Mouse (Mus musculus): ENCODE results near the gene Zfp280d. TPM values are rescaled to one million over a fixed set of nuclear protein-coding genes. Genes with fewer than 3 reads are reported as not detected.

Gene Zfp280d
- 34.0 and 34.5 TPM in 2 replicates for polyA plus RNA-seq (2015; fragmentation: Nextera tagmentation; extraction: Ambion mirVana)

DNA sequence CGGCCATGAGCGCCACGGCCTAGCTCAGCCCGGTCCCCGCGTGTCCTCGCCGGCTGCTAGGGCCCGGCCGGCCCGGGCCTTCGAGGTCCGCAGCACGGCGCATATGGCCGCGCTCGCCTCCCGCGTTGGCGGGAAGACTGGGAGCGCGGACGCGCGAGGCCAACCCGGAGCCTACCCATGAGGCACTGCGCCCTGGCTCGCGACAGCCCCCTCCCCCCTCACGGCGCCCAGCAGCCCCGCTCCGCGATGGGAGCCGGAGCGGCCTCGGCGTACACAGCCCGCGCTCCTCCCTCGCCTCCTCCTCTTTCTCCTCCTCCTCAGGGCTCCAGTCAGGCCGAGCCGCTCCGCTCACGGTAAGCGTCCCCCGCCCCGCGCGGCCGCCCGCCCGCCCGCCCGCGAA is at the start of gene Zfp280d:
Zfp280d (plus strand) TSS at position 184 of the 400 bp plus-strand sequence.
- H3K9me3 ChIP-seq (replicated peaks), result no peaks in the 10 kb centered on the region
- H3K9ac ChIP-seq (replicated peaks), result peak within 1 kb of the TSS; percentile 89
- no peaks in the 10 kb centered on the region for H3K36me3 ChIP-seq
- peak within 1 kb of the TSS; percentile 99 for H3K27ac ChIP-seq (replicated peaks)
- 1% methylated on average over 33 of the region's 57 CpGs for WGBS
- peaks cover 15% of the 10 kb centered on the region for H3K4me1 ChIP-seq
- H3K4me2 ChIP-seq, result peak within 1 kb of the TSS; percentile 79
- H3K27me3 ChIP-seq (replicated peaks), result no peaks in the 10 kb centered on the region
- peak; percentile 99 for ATAC-seq (ENCODE audit: low FRiP score)
- H3K4me3 ChIP-seq (replicated peaks), result peak within 1 kb of the TSS; percentile 58

DNA sequence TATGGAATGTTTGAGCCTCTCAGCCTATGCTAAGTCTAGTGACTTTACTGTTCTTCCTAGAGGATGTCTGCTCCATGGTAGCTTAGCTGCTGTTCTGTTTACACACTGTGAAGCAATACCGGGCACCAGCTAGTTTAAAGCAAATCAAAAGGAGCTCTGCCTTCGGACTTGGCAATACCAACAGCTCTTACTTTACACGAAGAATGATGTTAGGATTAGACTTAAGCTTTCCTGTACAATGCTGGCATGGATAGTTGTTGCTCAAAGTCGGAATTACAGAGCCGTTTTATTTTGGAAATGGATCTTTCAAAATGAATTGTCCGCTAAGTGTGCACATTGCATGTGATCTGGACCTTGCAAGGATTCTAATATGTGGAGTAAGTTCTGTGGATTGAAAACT is 48.1 kb upstream of the Zfp280d start:
- Histone ChIP-seq H3K9ac (replicated peaks) (no peak overlapping the region), H3K27ac (replicated peaks) (no peak overlapping the region), H3K4me2 (no peak overlapping the region), H3K4me3 (replicated peaks) (no peak overlapping the region), H3K27me3 (replicated peaks) (no peaks in the 10 kb centered on the region), H3K4me1 (no peaks in the 10 kb centered on the region), H3K9me3 (replicated peaks) (0 out of 2 replicates have a peak, but pooled peaks cover 9% of the 10 kb centered on the region), H3K36me3 (no peaks in the 10 kb centered on the region)
- WGBS, result 87% methylated on average over 6 of the region's 6 CpGs
- no peak for ATAC-seq (ENCODE audit: low FRiP score)

DNA sequence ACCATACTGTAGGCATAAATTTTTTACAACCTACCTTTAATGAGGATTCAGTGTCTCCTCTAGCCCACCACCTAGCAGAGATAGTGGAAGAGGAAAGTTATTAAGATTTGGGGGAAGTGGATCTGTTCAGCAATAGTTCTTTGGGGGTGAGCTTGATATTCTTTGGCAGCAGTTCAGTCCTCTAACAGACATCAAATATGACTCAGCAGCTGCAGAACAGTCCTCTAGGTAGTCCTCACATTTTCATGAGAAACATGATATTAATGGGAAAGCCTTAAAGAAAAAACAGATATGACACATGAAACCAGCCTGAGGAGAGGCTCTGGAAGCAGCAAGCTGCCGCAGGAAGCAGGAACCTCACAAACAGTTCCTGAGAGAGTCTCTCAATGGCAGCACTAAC is 22.0 kb upstream of the Zfp280d start:
- ATAC-seq (ENCODE audit: low FRiP score), result no peak
- Histone ChIP-seq H3K9ac (replicated peaks) (no peak overlapping the region), H3K4me1 (no peaks in the 10 kb centered on the region), H3K27ac (replicated peaks) (no peak overlapping the region), H3K27me3 (replicated peaks) (no peaks in the 10 kb centered on the region), H3K36me3 (no peaks in the 10 kb centered on the region), H3K9me3 (replicated peaks) (no peaks in the 10 kb centered on the region), H3K4me2 (no peak overlapping the region), H3K4me3 (replicated peaks) (no peak overlapping the region)
- WGBS, result 81% methylated on average over 1 of the region's 1 CpGs

DNA sequence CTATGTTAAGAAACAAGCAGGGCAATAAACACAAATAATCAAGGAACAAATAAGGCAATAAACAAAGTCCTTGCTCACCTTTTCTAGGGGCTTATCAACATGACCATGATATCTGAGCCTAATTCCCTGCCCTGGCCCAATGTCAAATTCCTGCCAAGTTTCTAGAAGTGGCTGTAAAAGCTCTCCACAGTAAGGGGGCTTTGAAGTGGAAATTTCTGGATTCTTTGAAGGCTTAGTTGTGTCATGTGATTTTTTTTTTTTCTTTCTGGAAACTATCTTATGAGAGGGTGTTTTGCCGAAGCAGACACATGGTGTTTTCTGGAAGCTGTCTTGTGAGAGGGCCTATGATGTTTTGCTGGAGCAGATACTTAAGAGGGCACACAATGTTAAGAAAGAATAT is 19.4 kb upstream of the Zfp280d start:
- Histone ChIP-seq H3K27me3 (replicated peaks) (no peaks in the 10 kb centered on the region), H3K27ac (replicated peaks) (no peak overlapping the region), H3K4me1 (no peaks in the 10 kb centered on the region), H3K9me3 (replicated peaks) (no peaks in the 10 kb centered on the region), H3K4me2 (no peak overlapping the region), H3K4me3 (replicated peaks) (no peak overlapping the region), H3K9ac (replicated peaks) (no peak overlapping the region), H3K36me3 (no peaks in the 10 kb centered on the region)
- no peak for ATAC-seq (ENCODE audit: low FRiP score)
- 89% methylated on average over 1 of the region's 1 CpGs for WGBS

DNA sequence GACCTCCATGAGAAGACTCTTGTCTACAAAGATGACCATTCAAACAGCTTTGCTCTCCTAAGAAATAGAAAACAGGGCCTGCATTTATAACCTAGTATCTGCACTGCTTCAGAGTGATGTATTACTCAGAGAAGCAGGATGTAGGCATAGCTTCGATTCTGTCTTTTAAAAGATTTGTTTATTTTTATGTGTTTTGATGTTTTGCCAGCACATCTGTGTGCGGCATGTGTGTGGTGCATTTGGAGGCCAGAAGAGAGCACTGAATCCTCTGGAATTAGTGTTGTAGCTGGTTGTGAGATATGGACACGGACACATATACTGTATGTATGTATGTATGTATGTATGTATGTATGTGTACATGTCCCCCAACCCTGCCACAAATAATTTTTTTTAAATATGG is 18.0 kb upstream of the Zfp280d start:
- 66% methylated on average over 3 of the region's 3 CpGs for WGBS
- no peak for ATAC-seq (ENCODE audit: low FRiP score)
- no peaks in the 10 kb centered on the region for H3K27me3 ChIP-seq (replicated peaks)
- H3K36me3 ChIP-seq, result no peaks in the 10 kb centered on the region
- no peak overlapping the region for H3K27ac ChIP-seq (replicated peaks)
- H3K4me1 ChIP-seq, result no peaks in the 10 kb centered on the region
- H3K4me3 ChIP-seq (replicated peaks), result no peak overlapping the region
- no peak overlapping the region for H3K4me2 ChIP-seq
- no peaks in the 10 kb centered on the region for H3K9me3 ChIP-seq (replicated peaks)
- no peak overlapping the region for H3K9ac ChIP-seq (replicated peaks)

DNA sequence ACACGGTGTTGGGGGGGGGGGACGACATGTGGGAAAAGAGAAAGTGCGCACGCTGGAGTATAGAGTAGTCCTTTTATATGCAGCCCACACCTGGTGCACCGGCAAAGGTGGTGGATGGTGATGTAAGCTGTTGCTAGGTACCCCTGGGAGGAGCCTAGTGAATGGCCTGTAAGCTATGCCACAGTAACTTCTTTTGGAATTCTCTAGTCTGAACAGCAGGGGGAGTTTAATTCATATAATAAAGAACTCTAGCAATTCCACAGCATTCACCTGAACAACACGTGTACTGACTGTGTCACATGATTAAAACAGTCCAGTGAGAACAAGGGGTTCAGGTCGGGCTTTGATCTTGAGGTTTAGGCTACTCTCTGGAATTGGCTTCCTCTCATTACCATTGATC is 14.3 kb upstream of the Zfp280d start:
- WGBS, result 30% methylated on average over 6 of the region's 7 CpGs
- Histone ChIP-seq H3K4me3 (replicated peaks) (no peak overlapping the region), H3K4me2 (no peak overlapping the region), H3K36me3 (no peaks in the 10 kb centered on the region), H3K4me1 (no peaks in the 10 kb centered on the region), H3K9ac (replicated peaks) (no peak overlapping the region), H3K27me3 (replicated peaks) (no peaks in the 10 kb centered on the region), H3K27ac (replicated peaks) (no peak overlapping the region), H3K9me3 (replicated peaks) (no peaks in the 10 kb centered on the region)
- no peak for ATAC-seq (ENCODE audit: low FRiP score)

DNA sequence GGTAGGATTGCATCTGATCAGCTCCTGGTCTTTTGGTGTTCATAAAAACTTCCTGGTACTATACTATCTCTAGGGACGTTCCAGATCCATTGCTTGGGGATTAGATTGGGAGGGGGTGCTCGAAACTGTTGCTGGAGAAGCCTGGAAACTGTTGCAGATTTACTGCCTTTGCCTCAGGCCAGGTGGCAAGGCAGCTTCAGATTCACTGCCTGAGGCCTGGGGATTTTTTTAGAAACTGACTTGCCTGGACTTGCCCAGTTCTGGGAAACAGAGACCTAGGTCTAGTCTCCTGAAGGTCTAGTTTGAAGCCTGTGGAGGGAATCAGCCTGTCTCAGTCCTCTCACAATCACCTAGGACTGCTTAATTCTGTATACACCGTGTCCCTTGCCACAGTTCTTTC is 9.8 kb upstream of the Zfp280d start:
- Histone ChIP-seq H3K27me3 (replicated peaks) (no peaks in the 10 kb centered on the region), H3K9me3 (replicated peaks) (no peaks in the 10 kb centered on the region), H3K4me3 (replicated peaks) (no peak overlapping the region), H3K36me3 (no peaks in the 10 kb centered on the region), H3K4me1 (no peaks in the 10 kb centered on the region), H3K27ac (replicated peaks) (no peak overlapping the region), H3K9ac (replicated peaks) (no peak overlapping the region), H3K4me2 (no peak overlapping the region)
- 77% methylated on average over 3 of the region's 3 CpGs for WGBS
- ATAC-seq (ENCODE audit: low FRiP score), result no peak

DNA sequence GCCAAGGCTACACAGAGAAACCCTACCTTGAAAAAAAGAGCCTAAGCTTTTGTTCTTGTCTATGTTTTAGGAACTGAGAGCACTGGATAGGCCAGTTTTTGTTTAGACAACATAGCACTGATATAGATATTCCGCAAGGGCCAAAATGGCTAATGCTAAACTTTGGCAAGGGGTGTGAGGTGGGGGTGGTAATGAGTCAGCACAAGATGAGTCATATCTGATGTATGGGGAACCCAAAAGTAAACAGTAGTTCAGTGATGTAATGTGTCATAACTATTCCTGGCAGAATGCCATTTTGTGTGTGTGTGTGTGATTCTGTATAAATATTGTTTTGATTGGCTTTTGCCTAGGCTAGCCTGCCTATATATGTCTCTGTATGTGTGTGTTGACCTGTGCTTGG is 4.5 kb upstream of the Zfp280d start:
- H3K36me3 ChIP-seq, result no peaks in the 10 kb centered on the region
- no peak overlapping the region for H3K9ac ChIP-seq (replicated peaks)
- no peak for ATAC-seq (ENCODE audit: low FRiP score)
- H3K27me3 ChIP-seq (replicated peaks), result no peaks in the 10 kb centered on the region
- H3K4me1 ChIP-seq, result no peaks in the 10 kb centered on the region
- H3K9me3 ChIP-seq (replicated peaks), result no peaks in the 10 kb centered on the region
- no peak overlapping the region for H3K27ac ChIP-seq (replicated peaks)
- 100% methylated on average over 1 of the region's 1 CpGs for WGBS
- H3K4me2 ChIP-seq, result no peak overlapping the region
- H3K4me3 ChIP-seq (replicated peaks), result no peak overlapping the region

DNA sequence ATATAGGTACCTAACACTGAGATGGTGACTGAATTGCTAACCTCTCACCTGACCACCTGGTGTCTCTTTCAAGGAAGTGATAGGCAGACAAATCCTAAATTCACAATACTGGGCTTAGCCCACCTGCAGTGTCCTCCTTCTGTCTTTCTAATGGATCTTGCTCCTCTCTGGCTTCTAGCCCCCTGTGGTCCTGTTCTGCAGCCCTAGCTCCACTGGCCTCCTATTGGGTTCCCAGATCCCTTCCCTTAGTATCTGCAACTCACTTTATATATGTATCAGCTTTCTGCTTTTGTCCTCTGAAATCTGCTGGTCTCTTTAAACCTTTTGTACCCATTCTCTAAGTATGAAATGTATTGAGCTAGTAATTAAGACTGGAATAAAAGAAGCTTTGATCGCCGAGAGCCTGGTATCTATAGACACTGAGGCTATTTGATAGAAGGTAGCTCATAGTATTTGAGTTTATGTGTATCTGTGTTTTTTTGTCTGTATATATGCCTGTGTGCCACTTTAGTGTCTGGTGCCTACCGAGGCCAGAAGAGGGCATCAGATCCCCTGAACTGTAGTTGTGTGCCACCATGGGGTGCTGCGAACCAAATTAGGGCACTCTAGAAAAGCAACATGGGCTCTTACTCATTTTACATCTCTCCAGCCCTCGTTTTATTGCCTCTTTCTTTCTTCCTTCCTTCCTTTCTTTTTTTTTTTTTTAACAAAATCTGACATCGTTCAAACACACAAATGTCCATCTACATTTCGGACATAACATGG is 832 bp upstream of the Zfp280d start:
- Histone ChIP-seq H3K4me3 (replicated peaks) (no peak overlapping the region), H3K27ac (replicated peaks) (no peak overlapping the region), H3K9me3 (replicated peaks) (no peaks in the 10 kb centered on the region), H3K4me2 (peak overlapping the region; percentile 79), H3K9ac (replicated peaks) (no peak overlapping the region), H3K27me3 (replicated peaks) (no peaks in the 10 kb centered on the region), H3K36me3 (no peaks in the 10 kb centered on the region), H3K4me1 (peaks cover 14% of the 10 kb centered on the region)
- 86% methylated on average over 7 of the region's 7 CpGs for WGBS
- ATAC-seq (ENCODE audit: low FRiP score), result no peak

DNA sequence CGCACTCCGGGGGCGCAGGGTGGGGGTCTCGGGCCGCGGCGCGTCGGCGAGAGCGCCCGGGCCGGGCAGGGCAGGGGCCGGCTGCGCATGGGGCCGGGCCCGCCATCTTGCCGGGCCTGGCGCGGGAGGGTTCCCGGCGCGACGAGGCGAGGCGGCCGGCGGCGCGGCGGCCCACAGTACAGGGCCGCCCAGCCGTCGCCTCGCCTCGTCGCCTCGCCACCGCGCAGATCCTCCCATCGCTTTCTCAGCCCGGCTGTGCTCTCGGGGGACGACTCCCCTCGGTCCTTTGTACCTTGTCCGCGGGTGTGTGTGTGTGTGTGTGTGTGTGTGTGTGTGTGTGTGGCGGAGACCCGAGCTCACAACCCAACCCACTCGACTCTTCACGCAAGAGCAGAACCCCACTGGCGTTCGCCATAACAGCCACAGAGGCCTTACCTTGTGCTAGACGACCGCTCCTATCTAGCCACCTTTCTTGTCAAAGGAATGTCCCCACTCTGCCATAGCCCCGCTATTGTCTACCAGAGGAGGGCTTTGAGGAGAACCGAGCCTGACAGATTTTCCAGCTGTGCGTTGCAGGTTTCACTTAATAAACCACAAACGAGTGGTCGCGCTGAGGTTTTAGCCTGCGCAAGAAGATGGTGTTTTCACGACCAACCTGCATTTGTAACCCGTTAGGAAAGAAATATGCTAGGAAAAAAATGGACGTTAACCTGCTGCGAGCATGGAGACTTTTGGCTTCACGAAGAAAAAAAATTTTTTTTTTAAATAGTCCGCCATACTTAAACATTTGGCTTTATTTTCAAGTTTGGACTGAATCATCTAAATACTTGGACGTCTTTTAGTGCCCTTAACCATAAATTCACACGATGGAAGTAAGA is 680 bp downstream of the Zfp280d start:
- ATAC-seq (ENCODE audit: low FRiP score), result peak; percentile 90
- WGBS, result 1% methylated on average over 51 of the region's 70 CpGs
- H3K27ac ChIP-seq (replicated peaks), result peak overlapping the region; percentile 99

DNA sequence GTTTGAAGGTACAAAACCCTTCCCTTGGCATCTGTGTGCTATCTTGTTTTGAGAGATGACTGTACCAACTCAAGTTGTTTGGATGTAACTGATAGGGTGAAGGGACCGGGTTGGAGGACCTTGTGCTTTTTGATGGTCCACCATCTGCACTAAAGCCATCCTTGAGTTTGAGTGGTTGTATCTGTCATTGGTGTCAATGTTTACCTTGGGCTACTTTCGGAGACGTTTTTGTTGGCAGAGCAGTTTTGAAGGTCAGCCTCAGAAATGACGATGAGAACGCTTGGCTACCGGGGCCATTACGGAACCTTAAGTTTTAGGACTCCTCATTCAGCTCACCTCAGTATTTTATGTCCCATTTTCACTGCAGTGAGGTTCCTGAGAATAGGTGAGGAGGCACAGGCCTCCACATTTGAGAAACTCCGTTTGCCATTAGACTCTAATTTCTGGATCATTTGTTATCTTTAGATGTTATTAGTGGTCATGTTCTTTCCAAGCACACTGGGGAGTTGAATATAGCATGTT is 1.4 kb downstream of the Zfp280d start:
- Histone ChIP-seq H3K36me3 (no peaks in the 10 kb centered on the region), H3K9ac (replicated peaks) (peak overlapping the region; percentile 89), H3K27me3 (replicated peaks) (no peaks in the 10 kb centered on the region), H3K4me2 (peak overlapping the region; percentile 79), H3K9me3 (replicated peaks) (no peaks in the 10 kb centered on the region), H3K27ac (replicated peaks) (peak overlapping the region; percentile 99), H3K4me3 (replicated peaks) (peak overlapping the region; percentile 58), H3K4me1 (peaks cover 15% of the 10 kb centered on the region)
- ATAC-seq (ENCODE audit: low FRiP score), result no peak
- 32% methylated on average over 8 of the region's 8 CpGs for whole genome bisulfite sequencing

More for the DNA sequence above, 680 bp downstream of the Zfp280d start:
- H3K4me2 ChIP-seq, result peak overlapping the region; percentile 79
- H3K9me3 ChIP-seq (replicated peaks), result no peaks in the 10 kb centered on the region
- peaks cover 15% of the 10 kb centered on the region for H3K4me1 ChIP-seq
- H3K36me3 ChIP-seq, result no peaks in the 10 kb centered on the region
- H3K9ac ChIP-seq (replicated peaks), result peak overlapping the region; percentile 89
- peak overlapping the region; percentile 58 for H3K4me3 ChIP-seq (replicated peaks)
- no peaks in the 10 kb centered on the region for H3K27me3 ChIP-seq (replicated peaks)
